Mouse (Mus musculus): ENCODE results near the gene Slc17a7. TPM values are rescaled to one million over a fixed set of nuclear protein-coding genes. Genes with fewer than 3 reads are reported as not detected.
A peak's percentile ranks its signal among the peaks of the same experiment; 100 is the strongest.

Slc17a7 gene
- polyA plus RNA-seq, 1 experiment from 2014 or later, result not detected

GRCm38 (mm10) chr7:45215673-45216441, 52.1 kb downstream of the Slc17a7 start, which contains the start of gene Tead2:
Tead2 (plus strand) TSS chr7:45215753.
- Histone ChIP-seq H3K27me3 (replicated peaks; ENCODE audit: control insufficient read depth, insufficient read depth, low read length) (peaks cover 15% of the 10 kb centered on the region), H3K4me3 (ENCODE audit: low read length) (peak within 1 kb of the TSS; percentile 76), H3K4me1 (ENCODE audit: control insufficient read depth, insufficient read depth, low read length) (peaks cover 30% of the 10 kb centered on the region), H3K9ac (ENCODE audit: low read depth, low read length) (peak within 1 kb of the TSS; percentile 91), H3K9me3 (ENCODE audit: control insufficient read depth, low read length) (no peaks in the 10 kb centered on the region), H3K36me3 (ENCODE audit: control insufficient read depth, insufficient read depth, low read length) (peaks cover 10% of the 10 kb centered on the region), H3K4me2 (ENCODE audit: low read depth, low read length) (peak within 1 kb of the TSS; percentile 85), H3K27ac (ENCODE audit: low read length) (peak within 1 kb of the TSS; percentile 89)
- ATAC-seq, result peak; percentile 64
- WGBS, result under 1% methylated on average over 53 of the region's 55 CpGs

GRCm38 (mm10) chr7:45216442-45217183, 52.9 kb downstream of the Slc17a7 start:
- 3% methylated on average over 13 of the region's 13 CpGs for WGBS
- Histone ChIP-seq H3K4me1 (ENCODE audit: control insufficient read depth, insufficient read depth, low read length) (peaks cover 27% of the 10 kb centered on the region), H3K9ac (ENCODE audit: low read depth, low read length) (peak overlapping the region; percentile 91), H3K27me3 (replicated peaks; ENCODE audit: control insufficient read depth, insufficient read depth, low read length) (peaks cover 8% of the 10 kb centered on the region; the same call in 1 of the 2 replicates), H3K9me3 (ENCODE audit: control insufficient read depth, low read length) (no peaks in the 10 kb centered on the region), H3K36me3 (ENCODE audit: control insufficient read depth, insufficient read depth, low read length) (peaks cover 10% of the 10 kb centered on the region), H3K4me2 (ENCODE audit: low read depth, low read length) (peak overlapping the region; percentile 85), H3K4me3 (ENCODE audit: low read length) (peak overlapping the region; percentile 76), H3K27ac (ENCODE audit: low read length) (peak overlapping the region; percentile 89)
- ATAC-seq, result peak; percentile 83

- Histone ChIP-seq H3K9me3 (ENCODE audit: control insufficient read depth, low read length) (no peaks in the 10 kb centered on the region), H3K9ac (ENCODE audit: low read depth, low read length) (no peak overlapping the region), H3K27ac (ENCODE audit: low read length) (no peak overlapping the region), H3K36me3 (ENCODE audit: control insufficient read depth, insufficient read depth, low read length) (peaks cover 20% of the 10 kb centered on the region), H3K27me3 (replicated peaks; ENCODE audit: control insufficient read depth, insufficient read depth, low read length) (no peaks in the 10 kb centered on the region), H3K4me1 (ENCODE audit: control insufficient read depth, insufficient read depth, low read length) (peaks cover 11% of the 10 kb centered on the region), H3K4me3 (ENCODE audit: low read length) (no peak overlapping the region), H3K4me2 (ENCODE audit: low read depth, low read length) (no peak overlapping the region)
- ATAC-seq, result no peak
- 79% methylated on average over 2 of the region's 2 CpGs for WGBS
These were observed 57.9 kb downstream of the Slc17a7 start for GRCm38 (mm10) chr7:45221680-45222079.

- no peak overlapping the region for H3K9ac ChIP-seq (ENCODE audit: low read depth, low read length)
- no peak overlapping the region for H3K27ac ChIP-seq (ENCODE audit: low read length)
- ATAC-seq, result no peak
- no peaks in the 10 kb centered on the region for H3K9me3 ChIP-seq (ENCODE audit: control insufficient read depth, low read length)
- H3K4me2 ChIP-seq (ENCODE audit: low read depth, low read length), result no peak overlapping the region
- 86% methylated on average over 7 of the region's 7 CpGs for WGBS
- H3K4me3 ChIP-seq (ENCODE audit: low read length), result no peak overlapping the region
- H3K36me3 ChIP-seq (ENCODE audit: control insufficient read depth, insufficient read depth, low read length), result peaks cover 22% of the 10 kb centered on the region
- H3K27me3 ChIP-seq (replicated peaks; ENCODE audit: control insufficient read depth, insufficient read depth, low read length), result no peaks in the 10 kb centered on the region
- H3K4me1 ChIP-seq (ENCODE audit: control insufficient read depth, insufficient read depth, low read length), result no peaks in the 10 kb centered on the region
These were observed 61.1 kb downstream of the Slc17a7 start for GRCm38 (mm10) chr7:45224826-45225225.

MicroRNA genes within 50 kb of the gene (microRNA counts, 519-probe panel; counts per million panel counts)
- microRNA mmu-miR-150, result 2,320 counts per million, percentile 55 among the panel's probes with 10 or more counts

Small RNA genes within 50 kb of the gene (microRNA-seq; reads per million reads assigned to microRNA genes)
- 32.1 reads per million, percentile 35 among the genes with 10 or more reads in this experiment for gene Mir150
- gene Mir5121, result 14.1 reads per million, percentile 26 among the genes with 10 or more reads in this experiment
- gene Mir7055, result not detected

Other genes with a start within 250 kb of the Slc17a7 start
- gene Ap2a1, start 234.5 kb upstream of the Slc17a7 start, polyA plus RNA-seq (2015; fragmentation: Nextera tagmentation; extraction: Ambion mirVana), result 56.8 and 61.2 TPM in 2 replicates
- gene Tsks, start 220.7 kb upstream of the Slc17a7 start, polyA plus RNA-seq (2015; fragmentation: Nextera tagmentation; extraction: Ambion mirVana), result 0.28 TPM in 1 of 2 replicates, not detected in the other
- gene Cpt1c, start 189.1 kb upstream of the Slc17a7 start, polyA plus RNA-seq (2015; fragmentation: Nextera tagmentation; extraction: Ambion mirVana), result 14.0 and 14.2 TPM in 2 replicates
- 363 and 439 TPM in 2 replicates for gene Prmt1, start 177.4 kb upstream of the Slc17a7 start, polyA plus RNA-seq (2015; fragmentation: Nextera tagmentation; extraction: Ambion mirVana)
- 96.1 and 115 TPM in 2 replicates for gene Irf3, start 166.3 kb upstream of the Slc17a7 start, polyA plus RNA-seq (2015; fragmentation: Nextera tagmentation; extraction: Ambion mirVana)
- gene Bcl2l12, start 165.2 kb upstream of the Slc17a7 start, polyA plus RNA-seq (2015; fragmentation: Nextera tagmentation; extraction: Ambion mirVana), result 33.0 and 36.9 TPM in 2 replicates
- 20.1 and 23.2 TPM in 2 replicates for gene Scaf1, start 147.6 kb upstream of the Slc17a7 start, polyA plus RNA-seq (2015; fragmentation: Nextera tagmentation; extraction: Ambion mirVana)
- gene Rras, start 146.0 kb upstream of the Slc17a7 start, polyA plus RNA-seq (2015; fragmentation: Nextera tagmentation; extraction: Ambion mirVana), result 61.4 and 62.6 TPM in 2 replicates
- gene Prr12, start 111.1 kb upstream of the Slc17a7 start, polyA plus RNA-seq (2015; fragmentation: Nextera tagmentation; extraction: Ambion mirVana), result 6.3 and 6.4 TPM in 2 replicates
- gene Nosip, start 101.5 kb upstream of the Slc17a7 start, polyA plus RNA-seq (2015; fragmentation: Nextera tagmentation; extraction: Ambion mirVana), result 54.0 and 56.0 TPM in 2 replicates
- 38.3 and 40.4 TPM in 2 replicates for gene Prrg2, start 101.3 kb upstream of the Slc17a7 start, polyA plus RNA-seq (2015; fragmentation: Nextera tagmentation; extraction: Ambion mirVana)
- gene Rcn3, start 71.7 kb upstream of the Slc17a7 start, polyA plus RNA-seq (2015; fragmentation: Nextera tagmentation; extraction: Ambion mirVana), result 237 and 260 TPM in 2 replicates
- 334 and 458 TPM in 2 replicates for gene Fcgrt, start 60.1 kb upstream of the Slc17a7 start, polyA plus RNA-seq (2015; fragmentation: Nextera tagmentation; extraction: Ambion mirVana)
- 1,613 and 1,701 TPM in 2 replicates for gene Rps11, start 39.5 kb upstream of the Slc17a7 start, polyA plus RNA-seq (2015; fragmentation: Nextera tagmentation; extraction: Ambion mirVana)
- 1,233 and 1,311 TPM in 2 replicates for gene Rpl13a, start 35.2 kb upstream of the Slc17a7 start, polyA plus RNA-seq (2015; fragmentation: Nextera tagmentation; extraction: Ambion mirVana)
- 0.20 TPM in 1 of 2 replicates, not detected in the other for gene Gm45713, start 27.7 kb upstream of the Slc17a7 start, polyA plus RNA-seq (2015; fragmentation: Nextera tagmentation; extraction: Ambion mirVana)
- gene Flt3l, start 27.5 kb upstream of the Slc17a7 start, polyA plus RNA-seq (2015; fragmentation: Nextera tagmentation; extraction: Ambion mirVana), result 2.2 and 2.5 TPM in 2 replicates
- 90.9 and 96.5 TPM in 2 replicates for gene Pih1d1, start 9.6 kb upstream of the Slc17a7 start, polyA plus RNA-seq (2015; fragmentation: Nextera tagmentation; extraction: Ambion mirVana)
- gene Aldh16a1, start 9.4 kb upstream of the Slc17a7 start, polyA plus RNA-seq (2015; fragmentation: Nextera tagmentation; extraction: Ambion mirVana), result 106 and 110 TPM in 2 replicates
- not detected in 2 replicates for gene Gfy, start 15.6 kb downstream of the Slc17a7 start, polyA plus RNA-seq (2015; fragmentation: Nextera tagmentation; extraction: Ambion mirVana)
- not detected in 2 replicates for gene Pth2, start 17.0 kb downstream of the Slc17a7 start, polyA plus RNA-seq (2015; fragmentation: Nextera tagmentation; extraction: Ambion mirVana)
- gene Ccdc155, start 40.9 kb downstream of the Slc17a7 start, polyA plus RNA-seq (2015; fragmentation: Nextera tagmentation; extraction: Ambion mirVana), result 0.44 and 0.62 TPM in 2 replicates
- 0.86 and 1.3 TPM in 2 replicates for gene Dkkl1, start 48.2 kb downstream of the Slc17a7 start, polyA plus RNA-seq (2015; fragmentation: Nextera tagmentation; extraction: Ambion mirVana)
- gene Tead2, start 51.8 kb downstream of the Slc17a7 start, polyA plus RNA-seq (2015; fragmentation: Nextera tagmentation; extraction: Ambion mirVana), result 69.6 and 82.1 TPM in 2 replicates
- gene Cd37, start 75.2 kb downstream of the Slc17a7 start, polyA plus RNA-seq (2015; fragmentation: Nextera tagmentation; extraction: Ambion mirVana), result 4.2 and 5.0 TPM in 2 replicates
- gene Slc6a16, start 77.1 kb downstream of the Slc17a7 start, polyA plus RNA-seq (2015; fragmentation: Nextera tagmentation; extraction: Ambion mirVana), result not detected in 2 replicates
- gene Slc6a21, start 113.6 kb downstream of the Slc17a7 start, polyA plus RNA-seq (2015; fragmentation: Nextera tagmentation; extraction: Ambion mirVana), result not detected in 2 replicates
- 33.4 and 36.3 TPM in 2 replicates for gene Trpm4, start 169.8 kb downstream of the Slc17a7 start, polyA plus RNA-seq (2015; fragmentation: Nextera tagmentation; extraction: Ambion mirVana)
- gene Hrc, start 171.3 kb downstream of the Slc17a7 start, polyA plus RNA-seq (2015; fragmentation: Nextera tagmentation; extraction: Ambion mirVana), result 0.86 and 1.4 TPM in 2 replicates
- 10.3 and 12.0 TPM in 2 replicates for gene Ppfia3, start 203.1 kb downstream of the Slc17a7 start, polyA plus RNA-seq (2015; fragmentation: Nextera tagmentation; extraction: Ambion mirVana)
- 1.2 and 2.7 TPM in 2 replicates for gene Lin7b, start 206.6 kb downstream of the Slc17a7 start, polyA plus RNA-seq (2015; fragmentation: Nextera tagmentation; extraction: Ambion mirVana)
- 139 and 150 TPM in 2 replicates for gene Snrnp70, start 231.8 kb downstream of the Slc17a7 start, polyA plus RNA-seq (2015; fragmentation: Nextera tagmentation; extraction: Ambion mirVana)
- gene Kcna7, start 241.7 kb downstream of the Slc17a7 start, polyA plus RNA-seq (2015; fragmentation: Nextera tagmentation; extraction: Ambion mirVana), result 0.11 TPM in 1 of 2 replicates, not detected in the other
- 1.4 and 1.8 TPM in 2 replicates for gene Ntf5, start 249.7 kb downstream of the Slc17a7 start, polyA plus RNA-seq (2015; fragmentation: Nextera tagmentation; extraction: Ambion mirVana)

All from intestine, embryonic 16.5 days (tissue).